Mouse (Mus musculus) thymus, adult 2 months (tissue): ENCODE measurements around the gene Draxin.
A peak's percentile ranks its signal among the peaks of the same experiment; 100 is the strongest.

Experiments
- CTCF ChIP-seq: fragments of 200-500 bp; IDR thresholded peaks from 2 replicates; pipeline ENCODE4 v1.5.1; 2012; ENCODE audit warnings: mild to moderate bottlenecking, control low read depth, low read length, moderate library complexity, borderline replicate concordance; ENCODE audit not compliant: control insufficient read depth, poor library complexity, insufficient read depth; ENCODE audit errors: extremely low read depth
- POLR2A ChIP-seq: fragments of 200-500 bp; IDR thresholded peaks from 2 replicates; pipeline ENCODE4 v1.6.1; 2012; ENCODE audit warnings: mild to moderate bottlenecking, low read length, control low read depth, moderate library complexity; ENCODE audit not compliant: control insufficient read depth, poor library complexity, insufficient read depth; ENCODE audit errors: extremely low read depth

DNA sequence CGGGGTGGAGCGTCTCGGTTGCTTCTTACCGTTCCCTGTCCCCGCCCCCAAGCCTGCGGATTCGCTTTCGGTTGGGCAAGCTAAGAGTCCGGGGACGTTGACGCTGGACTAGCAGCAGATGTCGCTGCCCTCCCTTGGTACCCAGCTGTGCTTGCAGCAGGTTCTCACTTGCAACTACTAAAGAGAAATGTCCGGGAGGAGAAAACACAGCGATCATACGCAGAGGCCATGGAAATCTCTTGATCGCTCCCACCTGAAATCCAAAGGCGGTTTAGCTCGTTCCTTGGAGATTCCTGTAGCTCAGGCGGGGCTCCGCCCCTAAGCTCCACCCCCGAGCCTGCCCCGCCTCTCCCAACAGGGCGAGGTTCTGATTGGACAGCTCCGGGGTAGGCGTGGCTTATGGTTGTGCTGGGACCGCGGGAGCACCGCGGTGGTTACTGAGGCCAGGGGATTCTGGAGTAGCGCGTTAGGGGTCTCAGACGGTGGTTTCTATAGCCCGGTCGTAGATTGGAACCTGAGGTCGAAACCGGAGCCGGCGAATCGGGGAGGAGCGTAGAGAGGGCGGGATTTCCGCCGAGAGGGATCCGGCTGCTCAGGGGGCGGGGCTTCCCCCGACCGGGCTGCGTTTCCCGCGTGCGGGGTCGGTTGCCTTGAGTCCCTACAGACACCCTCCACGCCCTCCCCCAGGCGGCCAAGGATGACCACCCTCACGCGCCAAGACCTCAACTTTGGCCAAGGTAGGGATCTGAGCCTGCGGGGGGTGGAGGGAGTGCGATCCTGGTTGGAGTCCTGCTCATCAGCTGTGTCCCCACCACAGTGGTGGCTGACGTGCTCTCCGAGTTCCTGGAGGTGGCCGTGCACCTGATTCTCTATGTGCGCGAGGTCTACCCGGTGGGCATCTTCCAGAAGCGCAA, 9.9 kb upstream of the Draxin start:
- TF ChIP-seq CTCF (peak; percentile 70; the same call in 1 of the 2 replicates), POLR2A (peak; percentile 56)
